Mouse (Mus musculus): ENCODE measurements at regions not wholly inside any gene's neighbourhood (a gene's known extent, or its start where the extent isn't known, plus 50 kb on each side); places are given as distances from the start of the nearest gene placed in this dataset.
A peak's percentile ranks its signal among the peaks of the same experiment; 100 is the strongest.

- no peak for DNase-seq (ENCODE audit: low spot score in 2 of 2)
Measured at GRCm38 (mm10) chr4:23994261-23994965, 501.8 kb upstream of the Mms22l start.

- DNase-seq (ENCODE audit: low spot score in 2 of 2): no peak
Measured at GRCm38 (mm10) chr4:24006257-24006955, 489.8 kb upstream of the Mms22l start.

DNA sequence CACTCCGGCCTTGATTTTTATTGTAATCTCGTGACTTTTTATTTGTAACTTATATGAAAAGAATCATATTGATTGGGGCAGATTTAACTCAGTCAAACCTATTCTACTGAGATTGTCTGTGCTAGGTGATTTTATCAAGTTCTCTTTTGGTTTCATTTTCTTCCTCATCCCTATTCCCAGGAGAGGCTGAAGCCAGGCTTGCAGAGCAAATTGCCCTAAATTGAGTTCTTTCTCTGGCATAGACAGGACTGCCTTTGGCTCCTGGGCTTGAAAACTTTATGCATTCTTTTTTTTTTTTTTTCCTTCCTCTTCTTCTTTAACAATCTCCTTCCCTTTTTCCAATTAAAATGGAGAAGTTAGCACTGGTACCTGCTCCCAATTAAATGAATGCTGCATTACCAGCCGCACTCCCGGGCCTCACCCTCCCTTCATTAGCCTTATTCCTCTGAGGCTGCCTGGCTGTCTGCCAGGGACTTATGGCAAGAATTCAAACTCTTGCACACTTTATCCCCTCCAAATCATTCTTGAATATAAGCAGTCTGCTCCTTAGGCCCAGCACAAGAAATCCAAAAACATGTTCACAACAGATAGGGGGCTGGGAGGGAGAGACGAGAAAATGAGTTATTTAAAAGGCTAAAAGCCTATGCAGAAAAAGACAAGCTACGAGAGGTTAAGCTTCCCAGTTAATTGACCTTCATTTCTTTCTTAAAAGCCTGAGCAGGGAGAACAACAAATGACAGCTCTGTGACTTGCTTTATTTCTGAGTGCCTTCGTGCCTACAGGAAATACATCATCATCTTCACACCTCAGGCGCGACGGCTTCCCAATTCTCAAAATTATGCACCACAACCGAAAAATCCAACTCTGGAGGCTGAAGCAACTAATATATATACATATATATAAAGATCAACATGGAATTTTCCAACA, 476.8 kb upstream of the Mms22l start:
- DNase-seq (ENCODE audit: low spot score in 2 of 2): peak in 1 of 2 experiments; percentile 28

Small RNAs in the stretch of these regions (microRNA-seq; reads per million reads assigned to microRNA genes)
- 0 reads per million in 2 experiments for gene Gm25978
